Mouse (Mus musculus) forebrain, embryonic 13.5 days (tissue): ENCODE data around the gene Abcc4. TPM values are rescaled to one million over a fixed set of nuclear protein-coding genes. Genes with fewer than 3 reads are reported as not detected.

ENCODE experiments used
- ATAC-seq: fragments of 200-750 bp; cut with Nextera tagmentation; 2 replicates; pipeline ENCODE4 v1.8.0; 2017
- H3K27ac ChIP-seq: fragments of 300-500 bp; sonication (generic); 2 replicates; pipeline ENCODE4 v1.5.1; 2015; ENCODE audit warnings: inconsistent platforms, mild to moderate bottlenecking, moderate library complexity
- H3K27me3 ChIP-seq: fragments of 300-500 bp; sonication (generic); 2 replicates; pipeline ENCODE4 v1.6.1; 2015; ENCODE audit warnings: mild to moderate bottlenecking, inconsistent platforms
- H3K36me3 ChIP-seq: fragments of 300-500 bp; sonication (generic); 2 replicates; pipeline ENCODE4 v1.6.1; 2015; ENCODE audit warnings: mild to moderate bottlenecking, inconsistent platforms; ENCODE audit not compliant: poor library complexity, severe bottlenecking
- H3K4me1 ChIP-seq: fragments of 300-500 bp; sonication (generic); 2 replicates; pipeline ENCODE4 v1.6.1; 2015; ENCODE audit warnings: inconsistent platforms
- H3K4me2 ChIP-seq: fragments of 300-500 bp; sonication (generic); 2 replicates; pipeline ENCODE4 v1.6.1; 2015; ENCODE audit warnings: inconsistent platforms, mild to moderate bottlenecking, moderate library complexity
- H3K4me3 ChIP-seq: fragments of 300-500 bp; sonication (generic); 2 replicates; pipeline ENCODE4 v1.5.1; 2015; ENCODE audit warnings: mild to moderate bottlenecking, inconsistent platforms
- H3K9ac ChIP-seq: fragments of 300-500 bp; sonication (generic); 2 replicates; pipeline ENCODE4 v1.6.1; 2015; ENCODE audit warnings: mild to moderate bottlenecking, inconsistent platforms
- H3K9me3 ChIP-seq: fragments of 300-500 bp; sonication (generic); replicated peaks from 2 replicates; pipeline ENCODE4 v1.6.1; 2016; ENCODE audit warnings: inconsistent platforms
- WGBS: fragments of 180-500 bp; shearing (Covaris S2); methylation state at CpG from one replicate; pipeline ENCODE4 v1.1.7; 2015; 5-methylcytosine and 5-hydroxymethylcytosine counted together
- polyA plus RNA-seq: library from polyadenylated mRNA; unstranded; fragments of >200 nt; fragmentation: Nextera tagmentation; extraction: Ambion mirVana; gene quantifications from 2 replicates; pipeline ENCODE4 v1.2.1, GENCODE M21; 2015

Abcc4 gene
- polyA plus RNA-seq, 1 experiment from 2014 or later: 1.2 TPM

DNA sequence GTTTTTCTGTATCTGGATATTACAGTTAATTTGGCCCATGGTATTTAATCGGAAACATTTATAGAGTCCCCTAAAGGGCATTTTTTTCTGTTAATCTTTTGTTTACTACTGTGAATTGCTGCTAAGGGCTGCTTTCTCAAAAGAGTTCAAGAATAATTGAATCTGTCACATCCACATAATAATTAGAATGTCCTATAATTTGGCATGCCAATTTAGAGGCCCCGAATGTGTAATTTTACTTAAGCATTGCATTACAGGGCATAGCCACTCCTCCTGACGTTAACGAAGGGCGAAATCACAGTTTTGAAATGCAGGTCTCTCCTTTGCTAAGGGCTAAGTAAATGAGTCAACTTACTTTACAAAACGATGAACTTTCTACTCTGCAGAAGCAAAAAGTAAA, 214.3 kb downstream of the Abcc4 start:
- WGBS: 20% methylated on average over 6 of the region's 6 CpGs
- Histone ChIP-seq H3K9me3 (no peaks in the 10 kb centered on the region), H3K27me3 (peaks cover 12% of the 10 kb centered on the region), H3K4me3 (no peak overlapping the region), H3K27ac (no peak overlapping the region), H3K9ac (no peak overlapping the region), H3K36me3 (no peaks in the 10 kb centered on the region), H3K4me1 (peaks cover 20% of the 10 kb centered on the region), H3K4me2 (peak overlapping the region; percentile 52; the same call in 1 of the 2 replicates)
- ATAC-seq: peak; percentile 11; the same call in 1 of the 2 replicates

DNA sequence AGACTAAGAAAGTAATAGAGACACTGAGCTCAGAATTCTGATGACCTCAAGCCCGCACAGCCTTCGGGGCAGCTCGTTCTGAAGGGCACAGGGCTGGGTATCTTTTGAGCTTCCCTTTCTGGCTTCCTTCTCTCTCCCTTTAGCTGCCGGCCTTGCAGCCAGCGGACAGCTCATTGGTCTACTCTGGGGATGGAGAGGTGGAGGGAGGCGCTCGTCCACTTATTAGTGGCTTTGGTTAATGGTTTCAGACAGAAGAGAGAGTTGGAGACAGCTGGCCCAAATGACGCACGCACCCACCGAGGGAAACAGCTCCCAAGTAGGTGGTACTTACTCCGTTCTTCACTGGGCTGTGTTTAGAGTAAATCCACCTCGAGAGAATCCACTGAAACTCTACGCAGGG, 214.7 kb downstream of the Abcc4 start:
- peak; percentile 66 for ATAC-seq
- Histone ChIP-seq H3K36me3 (no peaks in the 10 kb centered on the region), H3K27ac (no peak overlapping the region), H3K9ac (peak overlapping the region; percentile 43), H3K4me2 (peak overlapping the region; percentile 52), H3K27me3 (peaks cover 12% of the 10 kb centered on the region), H3K4me3 (no peak overlapping the region), H3K4me1 (peaks cover 20% of the 10 kb centered on the region), H3K9me3 (no peaks in the 10 kb centered on the region)
- WGBS: 11% methylated on average over 13 of the region's 13 CpGs

DNA sequence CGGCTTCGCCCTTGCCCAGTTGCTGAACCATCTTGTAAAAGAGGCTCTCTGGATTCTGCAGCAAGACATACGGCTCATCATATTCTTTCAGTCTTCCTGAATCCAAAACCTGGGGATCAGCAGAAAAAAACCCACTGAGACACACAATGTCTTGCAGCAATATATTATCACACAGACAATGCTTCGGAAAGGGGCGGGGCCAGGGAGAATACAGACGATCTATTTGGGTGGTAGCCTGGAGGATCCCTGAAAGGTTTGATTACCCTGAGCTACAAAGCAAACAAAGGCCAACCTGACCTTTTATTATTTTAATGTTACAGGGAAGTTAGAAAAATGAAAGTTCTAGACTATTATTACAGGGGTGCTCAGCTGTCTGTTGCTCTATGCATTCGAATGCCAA, 215.5 kb downstream of the Abcc4 start:
- H3K4me2 ChIP-seq: peak overlapping the region; percentile 52; the same call in 1 of the 2 replicates
- no peak for ATAC-seq
- no peak overlapping the region for H3K4me3 ChIP-seq
- H3K4me1 ChIP-seq: peaks cover 20% of the 10 kb centered on the region
- peaks cover 12% of the 10 kb centered on the region for H3K27me3 ChIP-seq
- no peak overlapping the region for H3K9ac ChIP-seq
- H3K36me3 ChIP-seq: no peaks in the 10 kb centered on the region
- no peak overlapping the region for H3K27ac ChIP-seq
- no peaks in the 10 kb centered on the region for H3K9me3 ChIP-seq
- WGBS: 69% methylated on average over 7 of the region's 7 CpGs

DNA sequence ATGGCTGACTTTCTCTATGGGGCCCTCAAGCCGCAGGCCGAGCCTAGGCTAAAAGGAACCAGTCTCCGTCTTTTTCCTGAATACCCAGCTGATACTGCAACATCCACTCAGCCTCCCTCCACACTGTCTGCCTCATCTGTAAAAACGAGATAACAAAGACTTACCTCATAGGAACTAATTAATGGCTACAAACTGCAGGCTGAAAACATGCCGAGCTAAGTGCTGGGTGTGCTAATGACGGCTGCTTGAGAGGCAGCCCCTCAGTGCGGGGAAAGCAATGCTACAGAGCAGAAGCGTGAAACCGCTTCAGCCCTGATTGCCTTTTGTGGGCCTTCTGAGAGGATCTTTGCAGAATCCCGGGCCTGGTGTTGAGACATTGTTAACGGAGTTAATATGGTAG, 219.7 kb downstream of the Abcc4 start:
- H3K4me3 ChIP-seq: no peak overlapping the region
- peaks cover 14% of the 10 kb centered on the region for H3K4me1 ChIP-seq
- H3K27me3 ChIP-seq: peaks cover 17% of the 10 kb centered on the region
- H3K9ac ChIP-seq: no peak overlapping the region
- H3K36me3 ChIP-seq: no peaks in the 10 kb centered on the region
- no peaks in the 10 kb centered on the region for H3K9me3 ChIP-seq
- ATAC-seq: peak; percentile 69; the same call in 1 of the 2 replicates
- no peak overlapping the region for H3K27ac ChIP-seq
- no peak overlapping the region for H3K4me2 ChIP-seq
- WGBS: 27% methylated on average over 11 of the region's 11 CpGs

DNA sequence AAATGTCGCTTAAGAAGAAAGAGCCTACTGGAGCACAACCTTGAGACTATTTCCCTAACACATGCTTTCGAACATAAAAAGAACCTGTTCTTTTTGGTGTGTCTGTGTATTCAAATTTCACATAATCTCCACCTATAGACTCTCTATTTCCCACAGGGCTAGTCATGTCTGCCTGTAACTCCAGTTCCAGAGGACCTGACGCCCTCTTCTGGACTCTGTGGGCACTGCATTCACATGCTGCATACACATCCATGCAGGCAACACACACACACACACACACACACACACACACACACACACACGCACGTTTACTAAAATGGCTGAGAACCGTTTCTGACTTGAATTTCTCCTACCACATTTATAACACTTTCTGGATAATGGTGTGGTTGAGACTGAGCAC, 220.4 kb downstream of the Abcc4 start:
- no peak overlapping the region for H3K27ac ChIP-seq
- H3K9ac ChIP-seq: no peak overlapping the region
- no peaks in the 10 kb centered on the region for H3K36me3 ChIP-seq
- WGBS: 97% methylated on average over 6 of the region's 6 CpGs
- no peaks in the 10 kb centered on the region for H3K9me3 ChIP-seq
- no peak overlapping the region for H3K4me2 ChIP-seq
- peaks cover 17% of the 10 kb centered on the region for H3K27me3 ChIP-seq
- H3K4me3 ChIP-seq: no peak overlapping the region
- H3K4me1 ChIP-seq: peaks cover 7% of the 10 kb centered on the region
- no peak for ATAC-seq

DNA sequence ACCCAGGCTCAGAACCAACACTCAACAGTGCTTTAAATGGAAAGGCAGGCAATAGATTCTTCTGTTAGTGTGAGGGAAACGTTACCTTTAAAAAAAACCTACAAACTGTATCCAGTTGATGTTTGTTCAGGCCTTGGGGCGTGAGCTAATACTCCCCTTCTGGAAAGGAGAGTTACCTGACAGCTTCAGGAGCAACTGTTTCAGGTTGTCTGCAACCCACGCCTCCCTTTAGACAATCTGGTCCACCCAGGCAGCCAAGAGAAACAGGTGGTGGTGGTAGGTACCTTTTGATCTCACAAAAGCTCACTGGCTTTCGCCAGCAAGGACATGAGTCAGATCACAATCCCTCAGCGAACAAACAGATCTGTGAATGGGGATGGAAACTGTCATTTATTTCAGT, 223.7 kb downstream of the Abcc4 start:
- Histone ChIP-seq H3K9ac (no peak overlapping the region), H3K4me3 (no peak overlapping the region), H3K27ac (no peak overlapping the region), H3K9me3 (no peaks in the 10 kb centered on the region), H3K27me3 (0 out of 2 replicates have a peak, but pooled peaks cover 5% of the 10 kb centered on the region), H3K4me2 (no peak overlapping the region), H3K4me1 (no peaks in the 10 kb centered on the region), H3K36me3 (no peaks in the 10 kb centered on the region)
- ATAC-seq: no peak
- 93% methylated on average over 5 of the region's 5 CpGs for WGBS

DNA sequence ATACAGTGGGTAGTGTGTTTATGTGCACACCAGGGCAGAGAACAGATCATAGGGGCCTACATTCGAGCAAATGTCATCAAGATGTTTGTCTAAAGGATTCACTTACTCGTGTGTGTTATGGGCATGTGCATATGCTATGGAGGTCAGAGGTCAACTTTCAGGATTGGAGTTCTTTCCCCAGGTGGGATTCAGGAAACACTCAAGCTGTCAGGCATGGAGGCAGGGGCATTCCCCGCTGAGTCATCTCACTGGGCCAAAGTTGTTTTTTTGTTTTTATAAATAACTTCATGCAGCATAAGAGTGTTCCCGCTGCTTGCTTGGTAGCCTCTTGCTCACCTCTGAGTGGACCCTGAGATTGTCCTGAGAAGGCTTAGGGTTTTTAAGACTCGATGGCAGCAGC, 224.2 kb downstream of the Abcc4 start:
- Histone ChIP-seq H3K27me3 (0 out of 2 replicates have a peak, but pooled peaks cover 5% of the 10 kb centered on the region), H3K9me3 (no peaks in the 10 kb centered on the region), H3K4me1 (no peaks in the 10 kb centered on the region), H3K9ac (no peak overlapping the region), H3K27ac (no peak overlapping the region), H3K36me3 (no peaks in the 10 kb centered on the region), H3K4me3 (no peak overlapping the region), H3K4me2 (no peak overlapping the region)
- ATAC-seq: no peak
- WGBS: 85% methylated on average over 5 of the region's 5 CpGs

DNA sequence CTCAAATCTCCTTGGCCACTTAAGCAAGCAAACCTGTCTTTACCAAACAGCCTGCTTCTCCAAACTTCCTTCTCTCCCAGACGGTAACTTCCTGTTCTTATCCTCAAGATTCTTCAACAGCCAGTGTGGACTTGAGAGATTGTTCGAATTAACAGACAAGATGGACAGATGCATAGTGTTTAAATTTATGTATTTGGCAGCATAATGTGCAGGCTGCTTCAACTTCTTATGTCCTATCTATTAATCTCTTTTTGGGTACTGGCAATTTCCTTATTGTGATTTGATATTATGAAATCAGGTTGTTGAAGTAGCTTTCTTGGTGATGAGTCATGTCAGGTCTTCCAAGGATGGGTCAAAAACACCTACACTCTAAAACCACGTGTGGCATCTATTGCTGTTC, 229.7 kb downstream of the Abcc4 start:
- Histone ChIP-seq H3K27me3 (peaks cover 33% of the 10 kb centered on the region), H3K4me2 (no peak overlapping the region), H3K4me1 (peaks cover 22% of the 10 kb centered on the region), H3K4me3 (no peak overlapping the region), H3K27ac (no peak overlapping the region), H3K9me3 (no peaks in the 10 kb centered on the region), H3K9ac (no peak overlapping the region), H3K36me3 (no peaks in the 10 kb centered on the region)
- WGBS: 92% methylated on average over 3 of the region's 3 CpGs
- ATAC-seq: no peak

DNA sequence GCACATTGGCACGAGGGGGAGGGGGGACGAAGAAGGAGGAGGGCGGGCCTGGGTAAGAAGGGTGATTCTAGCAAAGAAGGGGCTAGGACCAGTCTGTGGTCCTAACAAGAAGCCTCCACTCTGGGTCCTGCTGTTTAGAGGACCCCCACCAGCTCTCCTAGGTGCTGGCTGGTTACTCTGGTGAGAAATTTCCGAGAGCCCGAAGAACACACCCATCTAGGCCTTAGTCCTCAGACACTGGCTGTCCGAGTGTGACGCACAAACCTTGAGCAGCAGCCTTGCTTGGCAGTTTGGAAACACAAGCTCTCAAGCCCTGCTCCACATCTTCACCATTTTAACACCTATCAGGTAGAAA, 230.9 kb downstream of the Abcc4 start:
- ATAC-seq: 0 out of 2 replicates have a peak, but pooled peaks have one; percentile 16
- no peak overlapping the region for H3K9ac ChIP-seq
- H3K27ac ChIP-seq: no peak overlapping the region
- WGBS: 37% methylated on average over 7 of the region's 7 CpGs
- H3K9me3 ChIP-seq: no peaks in the 10 kb centered on the region
- no peaks in the 10 kb centered on the region for H3K36me3 ChIP-seq
- H3K27me3 ChIP-seq: peaks cover 39% of the 10 kb centered on the region
- peak overlapping the region; percentile 95 for H3K4me2 ChIP-seq
- H3K4me1 ChIP-seq: peaks cover 22% of the 10 kb centered on the region
- no peak overlapping the region for H3K4me3 ChIP-seq

DNA sequence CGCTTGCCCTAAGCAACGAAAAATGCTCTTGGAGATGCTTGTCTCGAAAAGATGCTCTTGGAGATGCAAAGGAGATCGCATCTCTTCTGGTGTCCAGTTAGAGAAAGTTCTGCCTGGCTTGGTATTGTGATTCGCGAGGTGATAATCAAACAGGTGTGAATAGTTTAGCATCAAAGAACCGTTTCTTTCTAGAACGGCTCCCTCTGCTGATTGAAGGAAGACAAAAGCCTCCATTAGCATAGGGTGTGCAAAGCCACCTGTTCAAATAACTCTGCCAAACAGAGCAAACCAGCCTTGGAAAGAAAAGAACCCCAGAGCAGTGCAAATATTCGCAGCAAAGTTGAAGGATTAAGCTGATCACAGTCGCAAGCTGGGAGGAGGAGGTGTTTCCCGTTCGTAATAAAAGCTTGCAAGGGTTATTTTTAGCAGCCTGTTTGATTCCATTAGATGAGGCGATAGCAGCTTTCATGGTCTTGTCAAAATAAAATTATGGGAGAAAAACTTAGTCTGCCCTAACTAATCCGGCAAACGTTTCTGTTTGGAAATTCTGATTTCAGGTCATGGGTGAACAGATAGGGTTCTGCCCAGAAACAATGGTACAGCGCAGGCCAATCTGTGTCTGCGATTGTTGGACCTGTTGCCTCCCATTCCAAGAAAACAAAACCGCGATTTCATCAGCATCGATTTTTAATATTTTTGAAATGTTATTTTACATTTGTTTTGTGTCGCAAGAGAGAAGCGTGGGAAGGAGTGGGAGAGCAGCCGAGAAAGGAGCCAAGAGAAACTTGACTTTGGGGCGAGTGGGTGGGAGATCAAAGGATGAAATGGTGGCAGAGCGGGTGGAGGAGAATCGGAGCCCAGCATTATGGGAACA, 231.6 kb downstream of the Abcc4 start:
- peak overlapping the region; percentile 53 for H3K4me3 ChIP-seq
- H3K9ac ChIP-seq: peak overlapping the region; percentile 61
- 12% methylated on average over 26 of the region's 26 CpGs for WGBS
- peaks cover 22% of the 10 kb centered on the region for H3K4me1 ChIP-seq
- H3K4me2 ChIP-seq: peak overlapping the region; percentile 95
- peaks cover 39% of the 10 kb centered on the region for H3K27me3 ChIP-seq
- no peaks in the 10 kb centered on the region for H3K36me3 ChIP-seq
- ATAC-seq: peak; percentile 74
- no peaks in the 10 kb centered on the region for H3K9me3 ChIP-seq
- H3K27ac ChIP-seq: no peak overlapping the region

DNA sequence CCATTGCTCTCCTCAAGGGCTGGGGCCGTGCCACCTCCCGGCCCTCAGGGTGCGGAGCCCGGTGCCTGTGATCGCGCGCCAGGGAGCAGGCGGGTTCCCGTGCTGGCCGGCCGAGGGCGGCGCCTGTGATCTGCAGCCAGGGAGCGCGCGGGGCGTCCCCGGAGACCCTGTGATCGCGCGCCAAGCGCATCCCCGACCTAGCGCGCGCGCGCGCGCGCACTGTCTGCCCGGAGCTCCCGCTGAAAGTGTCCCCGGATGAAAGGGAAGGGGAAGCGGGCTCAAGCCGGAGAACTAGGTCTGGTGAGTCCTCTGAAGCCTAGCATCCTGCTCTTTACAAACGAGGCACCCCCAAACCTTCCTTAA, 232.2 kb downstream of the Abcc4 start:
- Histone ChIP-seq H3K4me2 (peak overlapping the region; percentile 95), H3K27ac (no peak overlapping the region), H3K4me3 (peak overlapping the region; percentile 53), H3K9me3 (no peaks in the 10 kb centered on the region), H3K36me3 (no peaks in the 10 kb centered on the region), H3K27me3 (peaks cover 39% of the 10 kb centered on the region), H3K9ac (peak overlapping the region; percentile 61), H3K4me1 (peaks cover 22% of the 10 kb centered on the region)
- ATAC-seq: peak; percentile 69
- WGBS: under 1% methylated on average over 26 of the region's 37 CpGs

DNA sequence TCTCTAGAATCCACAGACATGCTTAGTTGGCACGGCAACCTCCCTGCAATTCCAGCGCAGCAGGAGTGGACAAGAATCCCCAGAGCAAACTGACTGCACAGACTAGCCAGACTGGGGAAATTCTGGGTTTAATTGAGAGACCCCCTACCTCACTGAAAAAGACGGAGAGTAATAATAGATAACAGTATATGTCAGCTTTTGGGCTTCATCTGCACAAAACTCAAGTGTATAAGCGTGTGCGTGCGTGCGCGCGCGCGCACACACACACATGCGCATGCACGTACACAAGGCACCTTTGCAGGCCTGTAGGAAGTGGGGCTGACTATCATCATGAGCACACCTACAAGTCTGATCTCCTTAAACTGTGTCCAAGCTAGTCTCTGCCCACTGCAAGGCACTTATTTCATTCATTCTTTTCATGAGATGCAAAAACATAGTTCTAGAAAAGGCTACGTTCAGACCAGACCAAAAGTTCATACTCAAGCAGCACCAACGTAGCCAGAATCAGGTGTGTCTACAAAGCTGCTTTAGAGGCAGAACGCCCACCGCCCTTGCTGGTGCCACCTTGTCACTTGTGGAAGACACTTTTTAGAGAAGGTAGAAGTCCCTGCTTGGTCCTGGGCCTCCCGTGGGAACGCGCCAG, 232.7 kb downstream of the Abcc4 start:
- peaks cover 39% of the 10 kb centered on the region for H3K27me3 ChIP-seq
- peak overlapping the region; percentile 53 for H3K4me3 ChIP-seq
- no peaks in the 10 kb centered on the region for H3K9me3 ChIP-seq
- H3K27ac ChIP-seq: no peak overlapping the region
- peaks cover 22% of the 10 kb centered on the region for H3K4me1 ChIP-seq
- peak overlapping the region; percentile 95 for H3K4me2 ChIP-seq
- peak overlapping the region; percentile 61 for H3K9ac ChIP-seq
- 9% methylated on average over 20 of the region's 20 CpGs for WGBS
- no peaks in the 10 kb centered on the region for H3K36me3 ChIP-seq
- peak; percentile 54 for ATAC-seq
